Mouse (Mus musculus) kidney, postnatal 36 days (tissue): ENCODE results near the gene Vmn1r195.
"Not testable (repeated sequence)": the region's sequence is repeated elsewhere in the genome, so short reads cannot be mapped to it uniquely, and the experiment has no call there.

Experiments
- DNase-seq, 2 experiments: peaks; one replicate each; pipeline ENCODE4 v3.0.0; 2021 to 2022; ENCODE audit warnings: mixed read lengths in 2 of 2

The Vmn1r195 gene

GRCm38 (mm10) chr13:22270222-22270621 lies at the start of gene Vmn1r195:
Vmn1r195 (plus strand) TSS chr13:22270522.
- DNase-seq = not testable (repeated sequence)

- not testable (repeated sequence) for DNase-seq
Measured at GRCm38 (mm10) chr13:22223060-22223459, 47.3 kb upstream of the Vmn1r195 start, which contains the start of gene Vmn1r193. Vmn1r193 (minus strand) TSS chr13:22223160.

- no peak for DNase-seq
Measured at GRCm38 (mm10) chr13:22243915-22244314, 26.4 kb upstream of the Vmn1r195 start, which contains the start of gene Vmn1r194. Vmn1r194 (plus strand) TSS chr13:22244215.

GRCm38 (mm10) chr13:22271721-22272120 lies 1.4 kb downstream of the Vmn1r195 start:
- DNase-seq = no peak

GRCm38 (mm10) chr13:22284578-22284977 lies 14.3 kb downstream of the Vmn1r195 start:
- DNase-seq = no peak

- DNase-seq = no peak
Measured at GRCm38 (mm10) chr13:22289620-22290019, 19.3 kb downstream of the Vmn1r195 start, which contains the start of gene Vmn1r196. Vmn1r196 (plus strand) TSS chr13:22289920.

- not testable (repeated sequence) for DNase-seq
Measured at GRCm38 (mm10) chr13:22308075-22308474, 37.8 kb downstream of the Vmn1r195 start.

- DNase-seq = peak; percentile 2 to 49
Measured at GRCm38 (mm10) chr13:22315361-22315760, 45.0 kb downstream of the Vmn1r195 start.

GRCm38 (mm10) chr13:22317366-22317765 lies 47.0 kb downstream of the Vmn1r195 start:
- no peak for DNase-seq

- DNase-seq = no peak
Measured at GRCm38 (mm10) chr13:22320091-22320490, 49.8 kb downstream of the Vmn1r195 start.

GRCm38 (mm10) chr13:22324289-22324688 lies 54.0 kb downstream of the Vmn1r195 start, which contains the start of gene Vmn1r197:
Vmn1r197 (plus strand) TSS chr13:22324589.
- no peak for DNase-seq
